In genomic region chrX:161635678-161636077, GRCm38 (mm10) we compare ENCODE assay signal across 10 mouse cellular contexts.
DNase-seq lines count a peak whose midpoint lies in the region; ATAC-seq and TF ChIP-seq lines count a peak whose summit lies in the region.
"Had no signal": no experiment of that assay in that cellular context is flagged by ENCODE, and none has a peak within 500 bp of the region (broad histone marks: within the 10 kb centered on the region; RNA-seq: fewer than 3 reads in every experiment).

No protein-coding gene starts in this region.

- H3K27me3 ChIP-seq in kidney, embryonic 14.5 days (ENCODE audit: control insufficient read depth, insufficient read depth, low read length): no peaks in the 10 kb centered on the region; the same call in 1 of the 2 replicates
- H3K27me3 ChIP-seq: neural tube, embryonic 12.5 days had no signal

- H3K4me2 ChIP-seq in kidney, embryonic 14.5 days (replicated peaks; ENCODE audit: low read depth, low read length): no peak overlapping the region
- H3K4me2 ChIP-seq: neural tube, embryonic 12.5 days had no signal

- TF ChIP-seq POLR2A in lung, adult 2 months (IDR thresholded peaks at IDR 0.05; ENCODE audit: borderline replicate concordance, extremely low read depth, low read depth, low read length): no peak

- intact Hi-C loops in left cerebral cortex, postnatal 25 days (cut with DNase I): loop anchor here (2.0 kb wide), 1 partner anchor 145 kb away; no protein-coding TSS in a partner anchor

- no peak for TF ChIP-seq CTCF in lung, adult 2 months (IDR thresholded peaks at IDR 0.05; ENCODE audit: insufficient read depth, low read length)

- DNase-seq in adrenal gland, adult 2 months: peak; percentile 10
- DNase-seq in adrenal gland, postnatal 10 days: no peak
- no peak for DNase-seq in kidney, adult 9 months
- peak; percentile 0 for DNase-seq in lung, postnatal 14 days
- no peak for DNase-seq in lung, adult 2 months
- peak; percentile 12 to 61 for DNase-seq in left cerebral cortex, postnatal 25 days (ENCODE audit: low spot score in 2 of 2)
- no peak for DNase-seq in spleen, postnatal 36 days (ENCODE audit: low spot score in 2 of 2)
- DNase-seq: gastrocnemius, postnatal 25 days had no signal

- H3K27ac ChIP-seq in kidney, embryonic 14.5 days (ENCODE audit: low read depth, low read length): no peak overlapping the region
- H3K27ac ChIP-seq: neural tube, embryonic 12.5 days had no signal

- H3K4me1 ChIP-seq in kidney, embryonic 14.5 days (ENCODE audit: control insufficient read depth, insufficient read depth, low read length): no peaks in the 10 kb centered on the region
- no peaks in the 10 kb centered on the region for H3K4me1 ChIP-seq in lung, adult 2 months (ENCODE audit: control insufficient read depth, insufficient read depth, low read length)
- H3K4me1 ChIP-seq: neural tube, embryonic 12.5 days had no signal

- peak; percentile 62; the same call in 1 of the 2 replicates for ATAC-seq in kidney, embryonic 14.5 days (ENCODE audit: low FRiP score, low TSS enrichment)

- H3K4me3 ChIP-seq in kidney, embryonic 14.5 days (ENCODE audit: low read length): no peak overlapping the region
- H3K4me3 ChIP-seq in lung, adult 2 months (replicated peaks; ENCODE audit: extremely low read depth, low read depth, low read length): no peak overlapping the region
- H3K4me3 ChIP-seq: neural tube, embryonic 12.5 days had no signal

- no peak overlapping the region for H3K9ac ChIP-seq in kidney, embryonic 14.5 days (ENCODE audit: low read depth, low read length)
- H3K9ac ChIP-seq: neural tube, embryonic 12.5 days had no signal

- WGBS in kidney, embryonic 14.5 days: 49% methylated on average over 9 of the region's 9 CpGs
- WGBS in lung, adult 2 months: 51% methylated on average over 9 of the region's 9 CpGs

- H3K9me3 ChIP-seq in kidney, embryonic 14.5 days (ENCODE audit: control insufficient read depth, low read length): no peaks in the 10 kb centered on the region
- H3K9me3 ChIP-seq: neural tube, embryonic 12.5 days had no signal

- no peaks in the 10 kb centered on the region for H3K36me3 ChIP-seq in kidney, embryonic 14.5 days (ENCODE audit: control insufficient read depth, insufficient read depth, low read length)
- H3K36me3 ChIP-seq: neural tube, embryonic 12.5 days had no signal

Comparison
In these comparisons a context has a peak if more than half of its experiments do, and no peak if none do; other contexts are left out.
1. DNase-seq: peak in adrenal gland, adult 2 months (single experiment), lung, postnatal 14 days (single experiment) and left cerebral cortex, postnatal 25 days (2 of 2); none in adrenal gland, postnatal 10 days (single experiment), kidney, adult 9 months (single experiment), lung, adult 2 months (single experiment) and spleen, postnatal 36 days (0 of 2).